Mouse (Mus musculus): ENCODE data around the gene Zmym6. TPM values are rescaled to one million over a fixed set of nuclear protein-coding genes. Genes with fewer than 3 reads are reported as not detected.

The Zmym6 gene
- polyA plus RNA-seq, 1 experiment from 2014 or later: 20.9 TPM

- in situ Hi-C loops (cut with MboI; ENCODE audit: low pct_unique_long_range_greater_than_20kb): loop anchor here (25.0 kb wide), 1 partner anchor 1464 kb away; no protein-coding TSS in a partner anchor
- ChIA-PET POLR2A (no interaction called here), CTCF (no interaction called here)
- no peak for DNase-seq (ENCODE audit: low read depth, low spot score)
- TF ChIP-seq CTCF (IDR thresholded peaks at IDR 0.05): no peak
- no peaks in the 10 kb centered on the region for H3K27me3 ChIP-seq
- ATAC-seq: no peak
These were observed 46.2 kb downstream of the Zmym6 start, which contains the start of gene Tmem35b for GRCm38 (mm10) chr4:127123391-127123790. Gene Tmem35b, plus strand, starts transcription at chr4:127123691.

- DNase-seq (ENCODE audit: low read depth, low spot score) (no peak), ATAC-seq (no peak)
- POLR2A ChIA-PET: interaction anchor here (0.6 kb wide), 1 partner anchor 47 kb away, joined by 6 read pairs; no protein-coding TSS in a partner anchor
- CTCF ChIA-PET: no interaction called here
- no peak for TF ChIP-seq CTCF (IDR thresholded peaks at IDR 0.05)
- in situ Hi-C loops (cut with MboI; ENCODE audit: low pct_unique_long_range_greater_than_20kb): loop anchor here (25.0 kb wide), 1 partner anchor 1463 kb away; no protein-coding TSS in a partner anchor
- H3K27me3 ChIP-seq: no peaks in the 10 kb centered on the region
These were observed 47.1 kb downstream of the Zmym6 start for GRCm38 (mm10) chr4:127124331-127124730.

GRCm38 (mm10) chr4:127125834-127126463 is 48.8 kb downstream of the Zmym6 start:
- peak; percentile 86 for ATAC-seq
- no peak for DNase-seq (ENCODE audit: low read depth, low spot score)
- in situ Hi-C loops (cut with MboI; ENCODE audit: low pct_unique_long_range_greater_than_20kb): no loop called here
- ChIA-PET POLR2A (no interaction called here), CTCF (no interaction called here)
- TF ChIP-seq CTCF (IDR thresholded peaks at IDR 0.05): no peak
- no peaks in the 10 kb centered on the region for H3K27me3 ChIP-seq

DNA sequence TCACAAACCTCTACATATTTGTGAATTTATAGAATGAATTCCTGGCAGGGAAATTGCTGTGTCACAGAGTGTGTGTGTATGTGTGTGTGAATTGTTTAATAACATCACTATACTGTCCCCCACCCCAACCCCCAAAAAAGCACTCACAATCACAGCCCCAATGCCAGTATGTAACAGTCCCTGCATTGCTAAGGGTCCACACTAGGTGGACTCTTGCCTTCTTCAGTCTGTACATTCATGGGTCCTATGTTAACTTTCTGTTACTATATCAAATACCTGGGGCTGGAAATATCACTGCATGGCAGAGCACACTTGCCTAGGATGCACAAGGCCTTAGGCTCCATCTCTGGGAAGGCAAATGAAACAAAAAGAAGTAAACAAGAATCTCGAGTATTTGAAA is 57.5 kb downstream of the Zmym6 start:
- ChIA-PET CTCF (no interaction called here), POLR2A (no interaction called here)
- DNase-seq (ENCODE audit: low read depth, low spot score) (no peak), ATAC-seq (no peak)
- in situ Hi-C loops (cut with MboI; ENCODE audit: low pct_unique_long_range_greater_than_20kb): no loop called here
- no peaks in the 10 kb centered on the region for H3K27me3 ChIP-seq
- TF ChIP-seq CTCF (IDR thresholded peaks at IDR 0.05): no peak

DNA sequence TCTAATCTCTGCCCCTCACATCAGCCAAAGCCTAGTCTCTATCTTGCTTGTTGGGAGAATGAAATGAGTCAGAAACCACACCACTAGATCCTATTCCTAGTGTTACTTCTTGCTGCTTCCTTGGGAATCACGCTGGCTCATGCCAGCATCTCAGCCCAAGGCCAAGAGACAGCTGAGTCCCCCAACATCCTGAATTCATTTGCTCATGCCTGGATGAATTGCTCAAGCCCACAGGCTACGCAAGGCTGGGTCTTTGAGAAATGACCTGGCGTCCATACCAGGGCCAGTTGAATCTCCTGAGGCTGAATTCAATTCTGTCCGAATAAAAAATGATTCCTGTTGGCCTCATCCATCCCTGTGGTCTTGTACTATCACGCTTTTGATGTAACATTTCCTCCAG is 60.4 kb downstream of the Zmym6 start:
- DNase-seq (ENCODE audit: low read depth, low spot score) (no peak), ATAC-seq (no peak)
- no peaks in the 10 kb centered on the region for H3K27me3 ChIP-seq
- CTCF ChIA-PET: no interaction called here
- no peak for TF ChIP-seq CTCF (IDR thresholded peaks at IDR 0.05)
- in situ Hi-C loops (cut with MboI; ENCODE audit: low pct_unique_long_range_greater_than_20kb): no loop called here
- POLR2A ChIA-PET: no interaction called here

DNA sequence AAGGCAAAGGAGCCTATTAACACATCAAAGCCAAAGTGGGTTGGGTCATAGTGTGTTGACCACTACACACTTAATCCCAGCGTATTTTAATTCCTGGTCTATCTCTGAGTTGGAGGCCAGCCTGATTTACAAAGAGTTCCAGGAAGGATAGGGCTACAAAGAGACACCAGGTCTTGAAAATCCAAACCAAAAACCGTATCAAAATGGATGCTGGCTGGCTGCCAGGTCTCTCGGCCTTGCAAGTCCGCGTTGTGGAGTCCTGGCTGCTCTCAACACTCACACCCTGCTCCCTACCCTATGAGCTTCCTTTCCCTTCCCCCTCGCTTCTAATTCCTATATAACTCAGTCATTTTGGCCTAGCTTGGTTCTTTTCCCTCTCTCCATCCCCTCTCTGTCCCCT is 61.3 kb downstream of the Zmym6 start:
- CTCF ChIA-PET: no interaction called here
- DNase-seq (ENCODE audit: low read depth, low spot score) (no peak), ATAC-seq (no peak)
- TF ChIP-seq CTCF (IDR thresholded peaks at IDR 0.05): no peak
- POLR2A ChIA-PET: no interaction called here
- in situ Hi-C loops (cut with MboI; ENCODE audit: low pct_unique_long_range_greater_than_20kb): no loop called here
- no peaks in the 10 kb centered on the region for H3K27me3 ChIP-seq

DNA sequence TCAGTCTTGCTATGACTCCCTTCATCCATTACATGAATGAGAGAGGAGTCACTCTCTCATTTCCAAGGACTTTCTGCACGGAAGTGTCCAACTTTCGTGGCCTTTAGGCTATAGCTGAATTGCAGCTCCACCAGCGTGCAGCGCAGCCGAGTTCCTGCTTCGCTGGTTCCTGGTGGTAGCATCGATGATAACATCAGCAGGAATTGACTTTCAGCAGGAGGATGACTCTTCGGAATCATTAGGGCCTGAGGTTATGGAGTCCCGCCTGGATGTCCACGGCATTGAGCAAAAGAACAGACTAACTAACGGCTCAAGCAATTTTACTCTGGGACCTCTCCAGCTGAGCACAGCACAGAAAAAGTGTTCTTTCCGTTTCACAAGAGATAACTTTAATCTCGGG is 72.8 kb downstream of the Zmym6 start:
- no peak for TF ChIP-seq CTCF (IDR thresholded peaks at IDR 0.05)
- in situ Hi-C loops (cut with MboI; ENCODE audit: low pct_unique_long_range_greater_than_20kb): no loop called here
- DNase-seq (ENCODE audit: low read depth, low spot score) (no peak), ATAC-seq (no peak)
- peaks cover 3% of the 10 kb centered on the region for H3K27me3 ChIP-seq
- POLR2A ChIA-PET: no interaction called here
- CTCF ChIA-PET: no interaction called here

DNA sequence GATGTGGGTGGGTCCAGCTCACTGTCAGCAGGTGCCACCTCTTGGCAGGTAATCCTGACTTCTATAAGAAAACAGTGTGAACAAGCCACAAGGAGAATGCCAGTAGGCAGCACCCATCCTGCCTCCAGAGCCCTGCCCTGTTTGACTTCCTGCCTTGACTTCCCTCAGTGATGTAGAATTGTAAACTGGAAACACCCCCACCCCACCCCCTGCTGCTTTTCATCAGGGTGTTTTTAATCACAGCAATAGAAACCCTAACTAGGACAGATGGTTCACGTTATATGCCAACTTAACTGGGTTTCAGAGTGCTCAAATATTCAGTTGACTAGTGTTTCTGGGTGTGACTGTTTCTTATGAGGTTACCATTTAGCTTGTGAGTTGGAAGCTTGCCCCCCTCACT is 76.2 kb downstream of the Zmym6 start:
- ATAC-seq (no peak), DNase-seq (ENCODE audit: low read depth, low spot score) (no peak)
- no peaks in the 10 kb centered on the region for H3K27me3 ChIP-seq
- POLR2A ChIA-PET: no interaction called here
- CTCF ChIA-PET: no interaction called here
- in situ Hi-C loops (cut with MboI; ENCODE audit: low pct_unique_long_range_greater_than_20kb): no loop called here
- TF ChIP-seq CTCF (IDR thresholded peaks at IDR 0.05): no peak

DNA sequence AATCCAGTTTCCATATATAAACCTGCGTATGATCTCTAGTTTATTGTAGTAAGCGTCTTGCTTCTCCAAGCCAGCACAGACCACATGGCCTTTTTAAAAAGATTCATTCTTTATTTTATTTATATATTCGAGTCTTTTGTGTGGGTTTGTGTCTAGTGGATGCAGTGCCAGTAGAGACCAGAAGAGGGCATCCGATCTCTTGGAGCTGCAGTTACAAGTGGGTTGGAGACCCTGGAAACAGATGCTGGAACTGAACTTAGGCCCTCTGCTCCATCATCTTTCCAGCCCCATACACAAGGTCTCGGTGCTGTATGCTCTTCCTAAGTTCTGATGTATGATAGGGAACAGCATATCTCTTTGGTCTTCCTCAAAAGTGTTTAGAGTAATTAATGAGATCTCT is 78.6 kb downstream of the Zmym6 start:
- CTCF ChIA-PET: no interaction called here
- DNase-seq (ENCODE audit: low read depth, low spot score) (no peak), ATAC-seq (no peak)

DNA sequence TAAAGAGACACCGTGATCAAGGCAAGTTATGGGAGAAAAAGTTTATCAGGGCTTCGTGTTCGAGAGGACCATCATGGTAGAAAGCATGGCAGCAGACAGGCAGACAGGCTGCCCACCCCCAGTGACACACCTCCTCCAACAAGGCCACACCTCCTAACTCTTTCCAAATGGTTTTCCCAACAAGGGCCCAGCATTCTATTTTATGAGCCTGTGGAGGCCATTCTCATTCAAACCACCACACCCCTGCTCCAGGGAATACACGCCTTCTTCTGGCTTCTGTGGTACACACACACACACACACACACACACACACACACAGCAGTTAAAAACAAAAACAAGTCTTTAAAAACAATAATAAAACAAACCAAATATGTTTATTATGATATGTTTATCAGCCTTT is 80.6 kb downstream of the Zmym6 start:
- no peak for ATAC-seq

More for the DNA sequence above, 78.6 kb downstream of the Zmym6 start:
- POLR2A ChIA-PET: no interaction called here
- H3K27me3 ChIP-seq: no peaks in the 10 kb centered on the region
- in situ Hi-C loops (cut with MboI; ENCODE audit: low pct_unique_long_range_greater_than_20kb): no loop called here
- no peak for TF ChIP-seq CTCF (IDR thresholded peaks at IDR 0.05)

DNA sequence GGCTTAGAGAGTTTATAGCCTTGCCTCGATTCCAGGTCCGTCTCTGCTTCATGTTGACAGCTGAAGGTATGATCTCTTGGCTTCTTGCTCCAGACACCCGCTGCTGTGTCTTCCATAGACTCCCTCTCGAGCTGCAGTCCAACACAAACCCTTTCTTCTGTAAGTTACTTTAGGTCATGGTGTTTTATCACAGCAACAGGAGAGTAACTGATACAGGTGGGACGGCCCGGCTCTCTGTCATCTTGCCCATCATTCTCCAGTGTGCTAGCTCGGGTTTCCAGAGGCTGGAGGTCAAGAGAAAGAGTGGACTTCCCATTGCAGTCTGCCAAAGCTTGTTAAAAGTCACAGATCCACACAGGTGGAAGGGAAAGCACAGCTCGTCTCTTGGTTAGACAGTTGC is 86.7 kb downstream of the Zmym6 start:
- TF ChIP-seq CTCF (IDR thresholded peaks at IDR 0.05): no peak
- ATAC-seq (no peak), DNase-seq (ENCODE audit: low read depth, low spot score) (no peak)
- ChIA-PET CTCF (interaction anchor here (0.9 kb wide), 1 partner anchor 72 kb away, joined by 3 read pairs; no protein-coding TSS in a partner anchor), POLR2A (no interaction called here)
- H3K27me3 ChIP-seq: peaks cover 16% of the 10 kb centered on the region
- in situ Hi-C loops (cut with MboI; ENCODE audit: low pct_unique_long_range_greater_than_20kb): no loop called here

More for the DNA sequence above, 80.6 kb downstream of the Zmym6 start:
- ChIA-PET CTCF (no interaction called here), POLR2A (no interaction called here)
- in situ Hi-C loops (cut with MboI; ENCODE audit: low pct_unique_long_range_greater_than_20kb): no loop called here
- no peak for DNase-seq (ENCODE audit: low read depth, low spot score)
- no peak for TF ChIP-seq CTCF (IDR thresholded peaks at IDR 0.05)
- H3K27me3 ChIP-seq: no peaks in the 10 kb centered on the region

- ATAC-seq: no peak
These were observed 89.9 kb downstream of the Zmym6 start for GRCm38 (mm10) chr4:127167096-127167495.

More at GRCm38 (mm10) chr4:127167096-127167495, 89.9 kb downstream of the Zmym6 start:
- ChIA-PET POLR2A (no interaction called here), CTCF (no interaction called here)
- in situ Hi-C loops (cut with MboI; ENCODE audit: low pct_unique_long_range_greater_than_20kb): no loop called here
- TF ChIP-seq CTCF (IDR thresholded peaks at IDR 0.05): no peak
- peaks cover 25% of the 10 kb centered on the region for H3K27me3 ChIP-seq
- no peak for DNase-seq (ENCODE audit: low read depth, low spot score)
